Mouse (Mus musculus): Measurements from ENCODE around the gene Crygd.
"Not testable (repeated sequence)": the region's sequence is repeated elsewhere in the genome, so short reads cannot be mapped to it uniquely, and the experiment has no call there.

Crygd gene

GRCm38 (mm10) chr1:65063352-65063751 is at the start of gene Crygd:
Gene Crygd, minus strand, starts transcription at chr1:65063452.
- DNase-seq (ENCODE audit: low read depth, low spot score), result no peak

DNA sequence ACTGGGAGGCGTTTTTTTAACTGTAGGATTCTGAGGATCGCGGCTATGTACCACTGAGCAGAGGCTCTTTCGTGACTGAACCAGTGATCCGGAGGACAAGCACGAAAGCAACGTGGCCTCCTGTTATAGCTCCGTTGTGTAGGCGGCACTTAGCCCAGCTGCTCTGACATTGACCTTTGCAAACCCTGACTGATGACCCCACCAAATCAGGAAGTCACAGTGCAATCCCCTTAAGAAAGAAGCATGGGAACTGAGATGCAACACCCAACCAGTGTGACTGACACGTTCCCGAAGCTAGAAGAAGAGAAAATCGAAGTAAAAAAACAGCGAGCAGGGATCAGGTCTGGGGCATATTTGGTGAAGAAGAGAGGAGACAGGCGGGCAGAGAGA is 49.5 kb upstream of the Crygd start:
- no peak for DNase-seq (ENCODE audit: low read depth, low spot score)

DNA sequence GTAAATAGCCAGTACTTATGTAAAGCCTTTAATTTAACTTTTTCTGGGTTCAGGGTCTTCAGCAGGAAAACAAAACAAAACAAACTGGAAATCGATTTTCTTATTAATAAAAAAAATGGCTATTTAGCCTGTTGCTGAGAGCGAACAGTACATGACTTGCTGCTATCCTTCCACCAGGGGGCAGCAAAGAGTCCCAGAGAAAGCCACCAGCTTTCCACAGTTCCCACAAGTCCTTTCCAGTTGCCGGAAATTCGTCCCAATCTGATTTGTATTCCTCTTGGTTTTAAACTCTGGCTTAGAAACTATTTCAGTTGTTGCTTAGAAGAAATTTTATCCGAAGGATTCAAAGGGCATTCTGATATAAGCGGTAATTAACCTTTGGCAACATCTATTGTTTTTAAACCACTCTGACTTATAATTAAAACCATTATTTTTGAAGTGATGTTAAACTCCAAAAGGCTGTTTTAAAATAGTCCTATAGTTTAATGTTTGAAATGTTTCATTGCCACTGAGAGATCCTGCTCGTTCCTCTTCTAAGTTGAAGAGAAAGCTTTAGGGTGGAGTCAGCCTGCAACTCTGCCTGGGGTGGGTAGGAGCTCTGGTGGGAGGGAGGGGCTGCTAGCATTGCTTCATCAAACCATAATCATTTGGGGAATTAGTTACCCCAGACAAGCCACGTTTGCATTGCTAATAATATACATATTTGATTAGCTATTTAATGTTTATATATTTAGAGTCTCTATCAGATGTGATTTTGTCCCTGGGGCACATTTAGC is 49.0 kb upstream of the Crygd start:
- peak; percentile 60 for DNase-seq (ENCODE audit: low read depth, low spot score)

GRCm38 (mm10) chr1:65109756-65110435 is 46.6 kb upstream of the Crygd start:
- no peak for DNase-seq (ENCODE audit: low read depth, low spot score)

- DNase-seq (ENCODE audit: low read depth, low spot score), result no peak
Observed at GRCm38 (mm10) chr1:65109196-65109595, 45.9 kb upstream of the Crygd start.

GRCm38 (mm10) chr1:65107654-65108279 is 44.5 kb upstream of the Crygd start:
- DNase-seq (ENCODE audit: low read depth, low spot score), result no peak

GRCm38 (mm10) chr1:65103273-65103672 is 40.0 kb upstream of the Crygd start, which contains the start of gene Cryga:
Gene Cryga, minus strand, starts transcription at chr1:65103373.
- no peak for DNase-seq (ENCODE audit: low read depth, low spot score)

DNA sequence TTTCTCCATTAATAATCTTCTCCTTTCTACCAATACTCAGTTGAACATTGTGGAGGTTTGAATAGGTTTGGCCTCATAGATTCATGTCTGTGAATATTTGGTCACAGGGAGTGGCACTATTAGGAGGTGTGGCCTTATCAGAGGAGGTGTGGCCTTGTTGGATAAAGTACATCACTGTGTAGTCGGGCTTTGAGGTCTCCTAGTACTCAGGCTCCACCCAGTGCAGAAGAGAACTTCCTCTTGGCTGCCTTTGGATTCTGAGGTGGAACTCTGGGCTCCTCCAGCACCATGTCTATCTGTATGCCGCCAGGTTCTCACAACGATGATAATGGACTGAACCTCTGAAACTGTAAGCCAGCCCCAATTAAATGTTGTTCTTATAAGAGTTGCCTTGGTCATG is 33.7 kb upstream of the Crygd start:
- DNase-seq (ENCODE audit: low read depth, low spot score), result no peak

DNA sequence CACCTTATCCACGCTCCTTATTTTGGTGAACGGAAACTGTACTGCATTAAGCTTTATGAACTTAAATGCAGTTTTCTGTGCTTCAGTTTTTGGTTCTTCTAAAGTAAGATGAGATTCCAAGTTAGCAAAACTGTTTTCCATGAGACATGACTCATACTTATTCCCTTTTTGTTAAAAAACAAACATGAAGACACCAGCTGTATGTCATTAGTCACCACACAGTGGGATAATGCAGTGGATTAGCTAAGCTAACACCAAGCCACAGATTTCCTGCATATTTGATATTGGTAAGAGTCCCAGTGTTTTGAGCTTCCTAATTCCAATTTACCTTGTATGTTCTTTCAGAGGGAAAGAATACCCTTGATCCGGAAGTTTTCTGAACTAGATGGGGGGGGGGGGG is 28.3 kb upstream of the Crygd start:
- no peak for DNase-seq (ENCODE audit: low read depth, low spot score)

DNA sequence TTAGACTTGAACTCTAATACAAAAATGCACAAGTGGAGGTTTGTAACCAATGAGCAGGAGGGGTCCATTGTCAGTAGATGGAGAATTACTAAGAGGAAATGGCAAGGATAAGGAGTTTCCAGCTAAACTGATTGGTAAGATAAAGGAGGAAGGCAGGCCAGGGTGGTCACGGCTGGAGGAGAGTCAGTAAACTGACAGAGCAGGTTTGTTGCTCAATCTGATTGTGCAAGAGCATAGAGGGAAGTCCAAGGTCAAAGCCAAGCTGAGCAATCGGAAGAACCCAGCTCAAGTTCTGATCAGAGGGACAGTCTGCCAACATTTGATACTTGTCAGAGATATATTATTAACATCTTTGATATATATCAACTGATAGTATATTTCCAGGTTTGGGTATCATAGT is 27.1 kb upstream of the Crygd start:
- DNase-seq (ENCODE audit: low read depth, low spot score), result no peak

- DNase-seq (ENCODE audit: low read depth, low spot score), result no peak
Observed at GRCm38 (mm10) chr1:65088567-65089356, 25.5 kb upstream of the Crygd start.

GRCm38 (mm10) chr1:65082188-65082587 is 18.9 kb upstream of the Crygd start, which contains the start of gene Crygb:
Gene Crygb, minus strand, starts transcription at chr1:65082288.
- DNase-seq (ENCODE audit: low read depth, low spot score), result no peak

- DNase-seq (ENCODE audit: low read depth, low spot score), result no peak
Observed at GRCm38 (mm10) chr1:65075607-65076006, 12.4 kb upstream of the Crygd start.

- DNase-seq (ENCODE audit: low read depth, low spot score), result no peak
Observed at GRCm38 (mm10) chr1:65073589-65073988, 10.3 kb upstream of the Crygd start, which contains the start of gene Crygc. Gene Crygc, minus strand, starts transcription at chr1:65073689.

- DNase-seq (ENCODE audit: low read depth, low spot score), result no peak
Observed at GRCm38 (mm10) chr1:65067842-65068241, 4.6 kb upstream of the Crygd start.

DNA sequence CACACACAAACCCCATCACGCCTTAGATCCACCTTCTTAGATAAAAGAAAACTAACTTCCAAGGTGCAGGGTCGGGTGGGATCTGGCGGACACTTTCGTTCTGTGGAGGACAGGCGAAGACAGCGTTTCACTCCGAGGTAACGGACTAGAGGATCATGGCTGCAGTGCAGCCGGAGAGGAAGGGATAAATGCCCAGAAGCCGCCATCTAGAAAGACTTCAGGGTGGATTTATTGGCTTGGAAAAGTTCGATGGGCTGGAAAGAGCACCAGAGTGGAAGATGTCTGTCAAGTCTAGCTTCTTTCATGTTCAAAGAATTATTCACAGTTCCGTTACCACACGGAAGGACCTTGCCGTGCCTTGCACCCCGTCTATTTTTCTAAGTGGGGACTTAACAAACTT is 949 bp upstream of the Crygd start:
- no peak for DNase-seq (ENCODE audit: low read depth, low spot score)

GRCm38 (mm10) chr1:65052140-65052539 is 11.1 kb downstream of the Crygd start:
- no peak for DNase-seq (ENCODE audit: low read depth, low spot score)

- no peak for DNase-seq (ENCODE audit: low read depth, low spot score)
Observed at GRCm38 (mm10) chr1:65051696-65052095, 11.6 kb downstream of the Crygd start.

- DNase-seq (ENCODE audit: low read depth, low spot score), result not testable (repeated sequence)
Observed at GRCm38 (mm10) chr1:65050952-65051351, 12.3 kb downstream of the Crygd start, which contains the start of gene Cryge. Gene Cryge, minus strand, starts transcription at chr1:65051149.

GRCm38 (mm10) chr1:65048781-65049180 is 14.5 kb downstream of the Crygd start:
- no peak for DNase-seq (ENCODE audit: low read depth, low spot score)

DNA sequence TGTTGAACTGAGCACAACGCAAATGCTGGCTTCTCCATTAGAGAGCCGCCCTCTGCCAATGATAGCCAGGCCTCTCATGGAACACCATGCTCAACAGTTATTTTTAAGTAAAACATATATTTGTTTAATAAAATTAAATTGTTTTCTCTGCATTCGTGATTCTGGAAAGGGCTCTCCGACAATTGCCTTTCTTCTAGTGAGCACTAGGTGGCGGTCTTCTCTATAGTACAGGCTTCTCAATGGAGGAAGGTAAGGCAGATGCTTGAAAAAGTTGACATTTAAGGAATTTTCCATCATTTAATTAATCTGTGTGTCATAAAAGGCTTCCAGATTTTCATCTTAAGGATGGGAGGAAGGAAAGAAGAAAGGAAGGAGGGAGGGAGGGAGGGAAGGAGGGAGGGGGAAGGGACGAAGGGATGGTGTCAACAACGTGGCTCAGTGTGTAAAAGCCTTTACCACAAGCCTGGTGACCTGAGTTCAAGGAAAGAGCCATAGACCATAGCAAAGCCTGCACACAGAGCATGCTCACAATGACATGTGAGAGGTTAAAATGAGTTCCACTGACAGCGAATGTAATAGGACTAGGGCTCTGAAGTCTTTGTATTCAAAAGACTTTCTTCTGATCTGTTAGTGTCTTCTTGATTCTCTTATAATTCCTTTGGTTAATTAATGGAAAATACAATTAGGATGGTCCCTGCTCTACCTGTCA is 16.7 kb downstream of the Crygd start:
- DNase-seq (ENCODE audit: low read depth, low spot score), result no peak
